Mouse (Mus musculus) megakaryocyte, embryonic 14.5 days (primary cell): Measurements from ENCODE around the gene Wwp2. TPM values are rescaled to one million over a fixed set of nuclear protein-coding genes. Genes with fewer than 3 reads are reported as not detected.

ENCODE experiments used
- H3K27me3 ChIP-seq: replicated peaks from 2 replicates; pipeline ENCODE3; 2012; ENCODE audit warnings: inconsistent platforms
- H3K36me3 ChIP-seq: replicated peaks from 2 replicates; pipeline ENCODE3; 2012; ENCODE audit warnings: low read length, inconsistent platforms, mixed read lengths
- H3K4me1 ChIP-seq: 2 replicates; pipeline ENCODE4 v1.6.1; 2012; ENCODE audit warnings: inconsistent platforms
- H3K4me3 ChIP-seq: replicated peaks from 2 replicates; pipeline ENCODE3; 2012; ENCODE audit warnings: moderate library complexity, mild to moderate bottlenecking, inconsistent platforms
- H3K9me3 ChIP-seq: 2 replicates; pipeline ENCODE4 v1.6.1; 2012; ENCODE audit warnings: inconsistent platforms
- FLI1 ChIP-seq: IDR thresholded peaks from 2 replicates; pipeline ENCODE4 v1.6.1; 2012; ENCODE audit warnings: low read length, inconsistent platforms, mixed read lengths
- GATA1 ChIP-seq: IDR thresholded peaks from 3 replicates; pipeline ENCODE4 v1.6.1; 2012; ENCODE audit warnings: mixed read lengths, low read length, inconsistent platforms, borderline replicate concordance
- polyA plus RNA-seq: library from polyadenylated mRNA; stranded (reverse); fragments of >175 nt; gene quantifications from 2 replicates; pipeline ENCODE4 v1.2.3, GENCODE M21; 2012; ENCODE audit warnings: low replicate concordance; ENCODE audit not compliant: insufficient read depth

The Wwp2 gene
- polyA plus RNA-seq, 1 experiment = 32.4 TPM

GRCm38 (mm10) chr8:107449655-107450054, 13.5 kb downstream of the Wwp2 start:
- Histone ChIP-seq H3K36me3 (peaks cover 50% of the 10 kb centered on the region), H3K4me3 (peak overlapping the region; percentile 12), H3K9me3 (no peaks in the 10 kb centered on the region), H3K4me1 (peaks cover 78% of the 10 kb centered on the region), H3K27me3 (no peaks in the 10 kb centered on the region)
- TF ChIP-seq FLI1 (no peak), GATA1 (no peak)

GRCm38 (mm10) chr8:107451414-107452066, 15.4 kb downstream of the Wwp2 start:
- Histone ChIP-seq H3K4me3 (no peak overlapping the region), H3K36me3 (peaks cover 53% of the 10 kb centered on the region), H3K9me3 (no peaks in the 10 kb centered on the region), H3K4me1 (peaks cover 86% of the 10 kb centered on the region), H3K27me3 (no peaks in the 10 kb centered on the region)
- TF ChIP-seq GATA1 = no peak
- no peak for TF ChIP-seq FLI1

GRCm38 (mm10) chr8:107453386-107453785, 17.2 kb downstream of the Wwp2 start:
- TF ChIP-seq GATA1 (no peak), FLI1 (no peak)
- Histone ChIP-seq H3K36me3 (peaks cover 65% of the 10 kb centered on the region), H3K4me1 (peaks cover 76% of the 10 kb centered on the region), H3K27me3 (no peaks in the 10 kb centered on the region), H3K9me3 (no peaks in the 10 kb centered on the region), H3K4me3 (no peak overlapping the region)

GRCm38 (mm10) chr8:107455268-107455667, 19.1 kb downstream of the Wwp2 start:
- no peaks in the 10 kb centered on the region for H3K27me3 ChIP-seq
- TF ChIP-seq GATA1 = no peak
- TF ChIP-seq FLI1 = no peak
- H3K4me3 ChIP-seq = no peak overlapping the region
- H3K4me1 ChIP-seq = peaks cover 69% of the 10 kb centered on the region
- no peaks in the 10 kb centered on the region for H3K9me3 ChIP-seq
- peaks cover 78% of the 10 kb centered on the region for H3K36me3 ChIP-seq

GRCm38 (mm10) chr8:107457725-107458124, 21.6 kb downstream of the Wwp2 start:
- Histone ChIP-seq H3K36me3 (peaks cover 89% of the 10 kb centered on the region), H3K4me1 (peaks cover 53% of the 10 kb centered on the region), H3K27me3 (no peaks in the 10 kb centered on the region), H3K9me3 (no peaks in the 10 kb centered on the region), H3K4me3 (no peak overlapping the region)
- TF ChIP-seq GATA1 (no peak), FLI1 (no peak)

- Histone ChIP-seq H3K27me3 (no peaks in the 10 kb centered on the region), H3K4me1 (peaks cover 47% of the 10 kb centered on the region), H3K36me3 (peaks cover 89% of the 10 kb centered on the region), H3K9me3 (no peaks in the 10 kb centered on the region), H3K4me3 (no peak overlapping the region)
- no peak for TF ChIP-seq FLI1
- TF ChIP-seq GATA1 = no peak
Measured at GRCm38 (mm10) chr8:107458281-107458680, 22.1 kb downstream of the Wwp2 start.

GRCm38 (mm10) chr8:107462423-107462822, 26.3 kb downstream of the Wwp2 start:
- Histone ChIP-seq H3K4me1 (peaks cover 41% of the 10 kb centered on the region), H3K4me3 (no peak overlapping the region), H3K9me3 (no peaks in the 10 kb centered on the region), H3K36me3 (peaks cover 96% of the 10 kb centered on the region), H3K27me3 (no peaks in the 10 kb centered on the region)
- no peak for TF ChIP-seq GATA1
- TF ChIP-seq FLI1 = no peak

- Histone ChIP-seq H3K4me3 (no peak overlapping the region), H3K36me3 (peaks cover 98% of the 10 kb centered on the region), H3K4me1 (peaks cover 45% of the 10 kb centered on the region), H3K9me3 (no peaks in the 10 kb centered on the region), H3K27me3 (no peaks in the 10 kb centered on the region)
- no peak for TF ChIP-seq FLI1
Measured at GRCm38 (mm10) chr8:107465332-107465990, 29.3 kb downstream of the Wwp2 start.

- no peak overlapping the region for H3K4me3 ChIP-seq
- peaks cover 98% of the 10 kb centered on the region for H3K36me3 ChIP-seq
- H3K4me1 ChIP-seq = peaks cover 46% of the 10 kb centered on the region
- H3K27me3 ChIP-seq = no peaks in the 10 kb centered on the region
- TF ChIP-seq GATA1 (no peak), FLI1 (no peak)
- H3K9me3 ChIP-seq = no peaks in the 10 kb centered on the region
Measured at GRCm38 (mm10) chr8:107466642-107467041, 30.5 kb downstream of the Wwp2 start.

GRCm38 (mm10) chr8:107468811-107469302, 32.7 kb downstream of the Wwp2 start:
- TF ChIP-seq FLI1 = no peak
- no peak for TF ChIP-seq GATA1
- Histone ChIP-seq H3K27me3 (no peaks in the 10 kb centered on the region), H3K4me3 (no peak overlapping the region), H3K9me3 (no peaks in the 10 kb centered on the region), H3K36me3 (peaks cover 96% of the 10 kb centered on the region), H3K4me1 (peaks cover 68% of the 10 kb centered on the region)
